Mouse (Mus musculus) G1E-ER4 (cell line): Measurements from ENCODE around the gene Otud1. TPM values are rescaled to one million over a fixed set of nuclear protein-coding genes. Genes with fewer than 3 reads are reported as not detected.

Source experiments
- GATA1 ChIP-seq: IDR thresholded peaks from one replicate; pipeline ENCODE4 v1.8.0; 2012; ENCODE audit warnings: low read length, inconsistent platforms
- polyA plus RNA-seq: library from polyadenylated mRNA; stranded (reverse); fragments of >175 nt; gene quantifications from 2 replicates; pipeline ENCODE4 v1.2.3, GENCODE M21; 2012

Gene Otud1
- not detected in 2 replicates for polyA plus RNA-seq

- TF ChIP-seq GATA1: no peak
Observed at GRCm38 (mm10) chr2:19657158-19657874, at the start of gene Otud1. Gene Otud1, plus strand, starts transcription at chr2:19657752.

GRCm38 (mm10) chr2:19607852-19608251, 49.7 kb upstream of the Otud1 start:
- no peak for TF ChIP-seq GATA1

GRCm38 (mm10) chr2:19608410-19609073, 49.0 kb upstream of the Otud1 start:
- TF ChIP-seq GATA1: no peak

- no peak for TF ChIP-seq GATA1
Observed at GRCm38 (mm10) chr2:19622041-19622440, 35.5 kb upstream of the Otud1 start.

GRCm38 (mm10) chr2:19627044-19627443, 30.5 kb upstream of the Otud1 start:
- TF ChIP-seq GATA1: no peak

- TF ChIP-seq GATA1: no peak
Observed at GRCm38 (mm10) chr2:19627920-19628608, 29.5 kb upstream of the Otud1 start.

GRCm38 (mm10) chr2:19630544-19630943, 27.0 kb upstream of the Otud1 start:
- TF ChIP-seq GATA1: no peak

GRCm38 (mm10) chr2:19633406-19633920, 24.1 kb upstream of the Otud1 start:
- TF ChIP-seq GATA1: no peak

- no peak for TF ChIP-seq GATA1
Observed at GRCm38 (mm10) chr2:19645182-19645581, 12.4 kb upstream of the Otud1 start.

GRCm38 (mm10) chr2:19646144-19646543, 11.4 kb upstream of the Otud1 start:
- no peak for TF ChIP-seq GATA1

- no peak for TF ChIP-seq GATA1
Observed at GRCm38 (mm10) chr2:19646910-19647309, 10.6 kb upstream of the Otud1 start.

GRCm38 (mm10) chr2:19656436-19656835, 1.1 kb upstream of the Otud1 start:
- no peak for TF ChIP-seq GATA1

- no peak for TF ChIP-seq GATA1
Observed at GRCm38 (mm10) chr2:19657881-19658589, 483 bp downstream of the Otud1 start.

GRCm38 (mm10) chr2:19658661-19659384, 1.3 kb downstream of the Otud1 start:
- no peak for TF ChIP-seq GATA1

- TF ChIP-seq GATA1: no peak
Observed at GRCm38 (mm10) chr2:19660875-19661274, 3.3 kb downstream of the Otud1 start.
